Mouse (Mus musculus) cortical plate, adult 2 months (tissue): ENCODE measurements around the gene Erfe.

Experiments
- CTCF ChIP-seq: fragments of 200-500 bp; IDR thresholded peaks from 2 replicates; pipeline ENCODE4 v1.5.1; 2011; ENCODE audit warnings: mild to moderate bottlenecking, control low read depth, low read length; ENCODE audit not compliant: insufficient read depth; ENCODE audit errors: extremely low read depth
- POLR2A ChIP-seq: fragments of 200-500 bp; IDR thresholded peaks from 2 replicates; pipeline ENCODE4 v1.6.1; 2011; ENCODE audit warnings: mild to moderate bottlenecking, low read length, control low read depth; ENCODE audit not compliant: insufficient read depth; ENCODE audit errors: extremely low read depth

- TF ChIP-seq CTCF (no peak), POLR2A (no peak)
These were observed 44.3 kb upstream of the Erfe start, which contains the start of gene Espnl for GRCm38 (mm10) chr1:91321760-91322438.
